Mouse (Mus musculus) intestine, postnatal 0 days (tissue): ENCODE results near the gene Kdelc1. TPM values are rescaled to one million over a fixed set of nuclear protein-coding genes. Genes with fewer than 3 reads are reported as not detected.

Source experiments
- ATAC-seq: fragments of 200-750 bp; cut with Nextera tagmentation; 2 replicates; pipeline ENCODE4 v1.8.0; 2017; ENCODE audit warnings: mild to moderate bottlenecking, moderate TSS enrichment, moderate library complexity
- H3K27ac ChIP-seq: fragments of 300-500 bp; sonication (generic); 2 replicates; pipeline ENCODE4 v1.5.1; 2014; ENCODE audit warnings: mild to moderate bottlenecking, low read depth, low read length, moderate library complexity
- H3K27me3 ChIP-seq: fragments of 300-500 bp; sonication (generic); replicated peaks from 2 replicates; pipeline ENCODE4 v1.6.1; 2014; ENCODE audit warnings: low read length, mixed read lengths; ENCODE audit not compliant: control insufficient read depth, insufficient read depth
- H3K36me3 ChIP-seq: fragments of 300-500 bp; sonication (generic); 2 replicates; pipeline ENCODE4 v1.6.1; 2014; ENCODE audit warnings: mild to moderate bottlenecking, moderate library complexity; ENCODE audit not compliant: control insufficient read depth, insufficient read depth
- H3K4me1 ChIP-seq: fragments of 300-500 bp; sonication (generic); replicated peaks from 2 replicates; pipeline ENCODE4 v1.6.1; 2014; ENCODE audit warnings: antibody characterized with exemption, low read length, mixed read lengths; ENCODE audit not compliant: control insufficient read depth, insufficient read depth
- H3K4me2 ChIP-seq: fragments of 300-500 bp; sonication (generic); replicated peaks from 2 replicates; pipeline ENCODE4 v1.6.1; 2014; ENCODE audit warnings: low read depth, mild to moderate bottlenecking, moderate library complexity
- H3K4me3 ChIP-seq: fragments of 300-500 bp; sonication (generic); 2 replicates; pipeline ENCODE4 v1.5.1; 2014; ENCODE audit warnings: low read depth, low read length
- H3K9ac ChIP-seq: fragments of 300-500 bp; sonication (generic); 2 replicates; pipeline ENCODE4 v1.6.1; 2014; ENCODE audit warnings: mild to moderate bottlenecking, low read depth, low read length
- H3K9me3 ChIP-seq: fragments of 300-500 bp; sonication (generic); 2 replicates; pipeline ENCODE4 v1.6.1; 2016; ENCODE audit warnings: mixed run types; ENCODE audit not compliant: control insufficient read depth
- CTCF ChIP-seq: sonication (generic); IDR thresholded peaks from 2 replicates; pipeline ENCODE4 v1.5.1; 2016; ENCODE audit warnings: low read depth, mild to moderate bottlenecking, control low read depth, antibody characterized with exemption, moderate library complexity
- WGBS: fragments of 180-500 bp; shearing (Covaris S2); extraction: QIAGEN DNeasy Blood & Tissue Kit; methylation state at CpG from one replicate; pipeline ENCODE4 v1.1.7; 2014; 5-methylcytosine and 5-hydroxymethylcytosine counted together
- polyA plus RNA-seq: library from polyadenylated mRNA; unstranded; fragments of >200 nt; fragmentation: Nextera tagmentation; extraction: Ambion mirVana; gene quantifications from 2 replicates; pipeline ENCODE4 v1.2.1, GENCODE M21; 2015

The Kdelc1 gene
- polyA plus RNA-seq, 1 experiment from 2014 or later, result 13.2 TPM

DNA sequence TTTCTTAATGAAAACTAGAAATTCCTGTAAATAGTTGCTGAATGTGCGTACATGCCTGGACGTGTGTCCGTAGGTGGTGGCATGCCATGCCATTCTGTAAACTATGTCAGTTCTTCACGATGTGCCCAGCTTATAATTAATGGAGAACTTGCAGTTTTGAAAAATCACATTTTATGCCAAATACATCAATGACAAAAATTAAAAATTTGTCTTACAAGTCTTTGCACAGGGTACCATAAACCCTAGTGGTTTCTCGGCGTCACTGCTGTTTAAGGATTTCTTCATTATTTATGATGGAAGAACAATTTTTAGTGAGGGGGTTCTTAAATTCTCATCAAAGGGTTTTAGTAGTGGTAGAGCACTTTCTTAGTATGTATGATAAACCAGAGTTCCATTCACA lies 30.1 kb upstream of the Kdelc1 start:
- Histone ChIP-seq H3K9me3 (no peaks in the 10 kb centered on the region), H3K4me3 (peak overlapping the region; percentile 86), H3K9ac (peak overlapping the region; percentile 80), H3K27ac (no peak overlapping the region), H3K4me2 (peak overlapping the region; percentile 88), H3K27me3 (no peaks in the 10 kb centered on the region), H3K36me3 (0 out of 2 replicates have a peak, but pooled peaks cover 3% of the 10 kb centered on the region), H3K4me1 (0 out of 2 replicates have a peak, but pooled peaks cover 5% of the 10 kb centered on the region)
- peak; percentile 34; the same call in 1 of the 2 replicates for TF ChIP-seq CTCF
- ATAC-seq, result no peak
- 19% methylated on average over 6 of the region's 6 CpGs for WGBS

DNA sequence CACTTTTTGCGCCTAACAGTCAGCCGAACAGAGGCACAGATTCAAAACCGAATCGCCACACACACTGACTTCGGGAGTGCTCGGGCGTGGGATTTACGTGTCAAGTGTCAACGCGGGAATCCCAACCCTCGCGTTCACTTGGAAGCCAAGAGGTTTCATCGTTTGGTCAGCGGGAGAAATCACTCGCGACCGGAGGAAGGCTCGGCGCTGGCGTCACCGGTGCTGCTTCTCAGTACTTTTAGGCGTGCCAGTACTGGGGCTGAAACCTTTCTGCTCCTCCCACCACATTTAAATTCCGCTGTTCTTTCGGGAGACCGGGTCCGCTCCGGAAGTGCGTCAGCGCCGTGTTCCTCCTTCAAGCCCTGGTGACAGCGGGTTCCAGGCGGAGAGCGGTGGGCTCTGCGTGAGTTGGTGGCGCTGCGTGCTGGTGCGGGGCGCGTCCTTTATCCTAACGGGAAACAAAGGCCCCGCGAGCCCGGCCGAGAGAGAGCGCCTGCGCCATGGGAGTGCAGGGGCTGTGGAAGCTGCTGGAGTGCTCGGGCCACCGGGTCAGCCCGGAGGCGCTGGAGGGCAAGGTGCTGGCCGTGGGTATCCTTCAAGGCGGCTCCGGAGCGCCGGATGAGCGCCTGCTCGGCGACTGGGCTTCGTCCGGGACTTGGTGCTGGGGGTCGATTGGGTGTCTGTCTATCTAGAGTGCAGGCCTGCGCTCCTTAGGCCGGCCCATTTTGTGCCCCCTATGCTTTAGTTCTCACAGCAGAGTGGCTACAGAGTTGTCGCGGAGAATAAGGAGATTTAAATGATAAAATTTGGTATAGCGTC lies 29.2 kb upstream of the Kdelc1 start, which contains the start of gene Ercc5:
Ercc5 (plus strand) TSS at position 182 of the 819 bp plus-strand sequence.
- TF ChIP-seq CTCF, result peak; percentile 27
- WGBS, result under 1% methylated on average over 66 of the region's 66 CpGs
- peak; percentile 85 for ATAC-seq
- H3K4me3 ChIP-seq, result peak within 1 kb of the TSS; percentile 86
- H3K27ac ChIP-seq, result peak within 1 kb of the TSS; percentile 93
- peak within 1 kb of the TSS; percentile 88 for H3K4me2 ChIP-seq
- H3K9me3 ChIP-seq, result no peaks in the 10 kb centered on the region
- H3K27me3 ChIP-seq, result no peaks in the 10 kb centered on the region
- H3K36me3 ChIP-seq, result peaks cover 7% of the 10 kb centered on the region; the same call in 1 of the 2 replicates
- 0 out of 2 replicates have a peak, but pooled peaks cover 5% of the 10 kb centered on the region for H3K4me1 ChIP-seq
- H3K9ac ChIP-seq, result peak within 1 kb of the TSS; percentile 80

DNA sequence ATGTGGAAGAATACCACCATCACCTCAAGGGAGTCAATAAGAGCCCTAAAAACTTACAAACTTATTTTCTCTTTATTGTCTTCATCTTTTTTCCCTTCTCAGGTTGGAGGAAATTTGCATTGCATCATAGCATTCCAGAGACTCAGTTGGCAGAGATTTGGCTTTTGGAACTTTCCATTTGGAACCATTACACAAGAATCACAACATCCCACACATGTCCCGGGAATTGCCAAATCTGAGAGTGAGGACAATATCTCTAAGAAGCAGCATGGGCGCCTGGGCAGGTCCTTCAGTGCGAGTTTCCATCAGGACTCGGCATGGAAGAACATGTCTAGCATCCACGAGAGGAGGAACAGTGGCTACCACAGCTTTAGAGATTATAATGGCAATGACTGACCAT lies 24.1 kb upstream of the Kdelc1 start:
- 88% methylated on average over 5 of the region's 5 CpGs for WGBS
- Histone ChIP-seq H3K9me3 (no peaks in the 10 kb centered on the region), H3K9ac (no peak overlapping the region), H3K36me3 (peaks cover 16% of the 10 kb centered on the region), H3K4me3 (no peak overlapping the region), H3K4me2 (no peak overlapping the region), H3K27me3 (no peaks in the 10 kb centered on the region), H3K27ac (no peak overlapping the region), H3K4me1 (no peaks in the 10 kb centered on the region)
- ATAC-seq, result no peak
- no peak for TF ChIP-seq CTCF

DNA sequence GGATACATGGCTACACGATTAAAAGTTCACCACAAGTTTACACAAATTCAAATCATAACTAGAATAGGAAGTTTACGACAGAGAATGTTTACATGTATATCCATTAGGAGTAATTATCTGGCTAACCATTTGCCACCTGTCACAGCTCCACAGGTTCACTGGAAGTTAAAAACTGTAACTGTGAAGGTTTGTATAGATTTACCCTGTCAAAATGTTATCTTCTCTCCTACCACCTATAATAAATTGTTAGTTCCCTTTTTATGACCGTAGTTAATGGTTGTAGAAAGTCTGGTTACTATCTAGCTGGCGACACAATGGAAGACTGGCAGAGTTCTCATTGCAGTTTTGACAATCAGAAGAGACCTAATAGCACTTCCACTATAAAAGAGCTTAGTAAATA lies 21.6 kb upstream of the Kdelc1 start:
- no peak overlapping the region for H3K4me2 ChIP-seq
- peaks cover 24% of the 10 kb centered on the region for H3K36me3 ChIP-seq
- TF ChIP-seq CTCF, result no peak
- no peak overlapping the region for H3K9ac ChIP-seq
- WGBS, result 15% methylated on average over 4 of the region's 4 CpGs
- no peak overlapping the region for H3K27ac ChIP-seq
- H3K9me3 ChIP-seq, result no peaks in the 10 kb centered on the region
- ATAC-seq, result no peak
- H3K4me1 ChIP-seq, result no peaks in the 10 kb centered on the region
- H3K27me3 ChIP-seq, result no peaks in the 10 kb centered on the region
- no peak overlapping the region for H3K4me3 ChIP-seq

DNA sequence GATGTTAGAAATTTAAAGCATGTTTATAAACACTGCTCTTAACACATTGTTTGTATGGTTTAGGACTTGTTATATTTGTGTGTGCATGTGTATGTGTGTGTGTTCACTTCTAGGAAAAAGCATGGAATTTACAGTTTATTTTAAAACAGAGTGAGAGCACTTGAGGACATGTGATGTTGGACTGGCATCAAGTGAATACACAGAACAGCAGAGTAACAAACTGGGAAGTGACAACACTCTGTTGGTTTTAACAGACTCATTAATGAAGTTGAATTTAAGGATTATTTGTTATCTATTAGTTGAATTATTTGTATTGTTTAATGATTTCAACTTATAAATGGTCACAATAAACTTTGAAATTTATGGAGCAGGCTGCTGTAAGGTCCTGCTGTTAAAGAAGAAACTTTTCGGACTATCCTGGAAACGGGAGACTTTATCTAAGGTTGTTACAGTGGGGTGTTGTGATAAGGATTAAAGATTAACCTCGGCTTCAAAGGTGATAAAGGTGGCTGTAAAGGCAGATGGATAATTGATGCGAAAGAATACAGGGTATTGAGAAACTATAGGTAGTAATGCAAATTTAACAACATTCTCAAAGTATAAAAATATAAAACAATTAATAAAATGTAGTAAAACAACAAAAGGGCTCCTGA lies 11.4 kb upstream of the Kdelc1 start:
- WGBS, result 45% methylated on average over 4 of the region's 4 CpGs
- Histone ChIP-seq H3K4me3 (no peak overlapping the region), H3K9me3 (no peaks in the 10 kb centered on the region), H3K4me1 (peaks cover 1% of the 10 kb centered on the region; the same call in 1 of the 2 replicates), H3K9ac (no peak overlapping the region), H3K4me2 (no peak overlapping the region), H3K27me3 (no peaks in the 10 kb centered on the region), H3K36me3 (peaks cover 30% of the 10 kb centered on the region), H3K27ac (no peak overlapping the region)
- no peak for TF ChIP-seq CTCF
- ATAC-seq, result no peak

DNA sequence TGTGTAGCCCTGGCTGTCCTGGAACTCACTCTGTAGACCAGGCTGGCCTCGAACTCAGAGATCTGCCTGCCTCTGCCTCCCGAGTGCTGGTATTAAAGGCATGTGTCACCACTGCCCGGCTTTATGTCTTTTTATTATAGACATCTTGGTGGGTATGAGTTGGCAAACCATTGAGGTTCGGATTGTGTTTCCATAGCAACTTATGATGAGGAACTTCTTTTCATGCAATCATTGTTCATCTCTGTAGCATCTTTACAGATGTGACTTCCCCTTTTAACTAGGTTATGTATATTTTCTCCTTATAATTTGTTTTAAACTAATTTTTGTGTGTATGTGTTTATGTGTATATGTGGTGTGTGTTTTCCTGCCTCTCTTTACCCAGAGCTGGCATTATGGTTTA lies 7.0 kb upstream of the Kdelc1 start:
- H3K27me3 ChIP-seq, result no peaks in the 10 kb centered on the region
- H3K4me1 ChIP-seq, result peaks cover 5% of the 10 kb centered on the region; the same call in 1 of the 2 replicates
- H3K4me2 ChIP-seq, result no peak overlapping the region
- no peaks in the 10 kb centered on the region for H3K9me3 ChIP-seq
- H3K9ac ChIP-seq, result no peak overlapping the region
- no peak for ATAC-seq
- H3K4me3 ChIP-seq, result no peak overlapping the region
- no peak overlapping the region for H3K27ac ChIP-seq
- 92% methylated on average over 4 of the region's 4 CpGs for WGBS
- peaks cover 28% of the 10 kb centered on the region for H3K36me3 ChIP-seq
- no peak for TF ChIP-seq CTCF
